Mouse (Mus musculus): ENCODE results near the gene Srebf1. TPM values are rescaled to one million over a fixed set of nuclear protein-coding genes. Genes with fewer than 3 reads are reported as not detected.

The Srebf1 gene
- 86.9 and 88.1 TPM in 2 replicates for polyA plus RNA-seq (2015; fragmentation: Nextera tagmentation; extraction: Ambion mirVana)

- Histone ChIP-seq H3K27me3 (replicated peaks; ENCODE audit: control insufficient read depth, insufficient read depth, low read length) (no peaks in the 10 kb centered on the region), H3K4me1 (replicated peaks; ENCODE audit: control insufficient read depth, insufficient read depth, low read length) (peaks cover 13% of the 10 kb centered on the region; the same call in 1 of the 2 replicates), H3K36me3 (ENCODE audit: control insufficient read depth, insufficient read depth) (peaks cover 7% of the 10 kb centered on the region; the same call in 1 of the 2 replicates), H3K27ac (ENCODE audit: low read depth, low read length) (peak within 1 kb of the TSS; percentile 95), H3K9me3 (ENCODE audit: control insufficient read depth) (no peaks in the 10 kb centered on the region), H3K9ac (ENCODE audit: low read depth, low read length) (peak within 1 kb of the TSS; percentile 61), H3K4me3 (ENCODE audit: low read depth, low read length) (peak within 1 kb of the TSS; percentile 34), H3K4me2 (replicated peaks; ENCODE audit: low read depth) (peak within 1 kb of the TSS; percentile 73)
- 2% methylated on average over 46 of the region's 46 CpGs for WGBS
- ATAC-seq, result peak; percentile 76
- peak; percentile 72 for TF ChIP-seq CTCF (IDR thresholded peaks at IDR 0.05; ENCODE audit: low read depth)
Observed at GRCm38 (mm10) chr11:60222469-60223236, at the start of gene Srebf1. Gene Srebf1, minus strand, starts transcription at chr11:60222581.

- WGBS, result 58% methylated on average over 3 of the region's 3 CpGs
- no peak for TF ChIP-seq CTCF (IDR thresholded peaks at IDR 0.05; ENCODE audit: low read depth)
- no peak for ATAC-seq
- no peak overlapping the region for H3K4me2 ChIP-seq (replicated peaks; ENCODE audit: low read depth)
- no peaks in the 10 kb centered on the region for H3K9me3 ChIP-seq (ENCODE audit: control insufficient read depth)
- no peaks in the 10 kb centered on the region for H3K4me1 ChIP-seq (replicated peaks; ENCODE audit: control insufficient read depth, insufficient read depth, low read length)
- no peaks in the 10 kb centered on the region for H3K27me3 ChIP-seq (replicated peaks; ENCODE audit: control insufficient read depth, insufficient read depth, low read length)
- H3K36me3 ChIP-seq (ENCODE audit: control insufficient read depth, insufficient read depth), result peaks cover 36% of the 10 kb centered on the region
- H3K27ac ChIP-seq (ENCODE audit: low read depth, low read length), result no peak overlapping the region
- H3K9ac ChIP-seq (ENCODE audit: low read depth, low read length), result no peak overlapping the region
- no peak overlapping the region for H3K4me3 ChIP-seq (ENCODE audit: low read depth, low read length)
Observed at GRCm38 (mm10) chr11:60268563-60268962, 46.2 kb upstream of the Srebf1 start.

- Histone ChIP-seq H3K9me3 (ENCODE audit: control insufficient read depth) (no peaks in the 10 kb centered on the region), H3K4me2 (replicated peaks; ENCODE audit: low read depth) (no peak overlapping the region), H3K36me3 (ENCODE audit: control insufficient read depth, insufficient read depth) (peaks cover 49% of the 10 kb centered on the region), H3K27me3 (replicated peaks; ENCODE audit: control insufficient read depth, insufficient read depth, low read length) (no peaks in the 10 kb centered on the region), H3K27ac (ENCODE audit: low read depth, low read length) (peak overlapping the region; percentile 35), H3K4me1 (replicated peaks; ENCODE audit: control insufficient read depth, insufficient read depth, low read length) (no peaks in the 10 kb centered on the region), H3K9ac (ENCODE audit: low read depth, low read length) (no peak overlapping the region), H3K4me3 (ENCODE audit: low read depth, low read length) (no peak overlapping the region)
- TF ChIP-seq CTCF (IDR thresholded peaks at IDR 0.05; ENCODE audit: low read depth), result peak; percentile 62
- ATAC-seq, result peak; percentile 65
- 73% methylated on average over 4 of the region's 4 CpGs for WGBS
Observed at GRCm38 (mm10) chr11:60265271-60265985, 43.0 kb upstream of the Srebf1 start.

GRCm38 (mm10) chr11:60264651-60265050 is 42.3 kb upstream of the Srebf1 start:
- TF ChIP-seq CTCF (IDR thresholded peaks at IDR 0.05; ENCODE audit: low read depth), result no peak
- Histone ChIP-seq H3K36me3 (ENCODE audit: control insufficient read depth, insufficient read depth) (peaks cover 41% of the 10 kb centered on the region), H3K27me3 (replicated peaks; ENCODE audit: control insufficient read depth, insufficient read depth, low read length) (no peaks in the 10 kb centered on the region), H3K9me3 (ENCODE audit: control insufficient read depth) (no peaks in the 10 kb centered on the region), H3K27ac (ENCODE audit: low read depth, low read length) (peak overlapping the region; percentile 35; the same call in 1 of the 2 replicates), H3K4me2 (replicated peaks; ENCODE audit: low read depth) (no peak overlapping the region), H3K4me1 (replicated peaks; ENCODE audit: control insufficient read depth, insufficient read depth, low read length) (no peaks in the 10 kb centered on the region), H3K4me3 (ENCODE audit: low read depth, low read length) (no peak overlapping the region), H3K9ac (ENCODE audit: low read depth, low read length) (no peak overlapping the region)
- no peak for ATAC-seq
- 76% methylated on average over 1 of the region's 1 CpGs for WGBS

GRCm38 (mm10) chr11:60262396-60262795 is 40.0 kb upstream of the Srebf1 start:
- TF ChIP-seq CTCF (IDR thresholded peaks at IDR 0.05; ENCODE audit: low read depth), result no peak
- H3K36me3 ChIP-seq (ENCODE audit: control insufficient read depth, insufficient read depth), result peaks cover 41% of the 10 kb centered on the region
- H3K4me3 ChIP-seq (ENCODE audit: low read depth, low read length), result no peak overlapping the region
- H3K27ac ChIP-seq (ENCODE audit: low read depth, low read length), result no peak overlapping the region
- WGBS, result 95% methylated on average over 4 of the region's 4 CpGs
- H3K4me2 ChIP-seq (replicated peaks; ENCODE audit: low read depth), result no peak overlapping the region
- no peak overlapping the region for H3K9ac ChIP-seq (ENCODE audit: low read depth, low read length)
- H3K9me3 ChIP-seq (ENCODE audit: control insufficient read depth), result no peaks in the 10 kb centered on the region
- H3K27me3 ChIP-seq (replicated peaks; ENCODE audit: control insufficient read depth, insufficient read depth, low read length), result no peaks in the 10 kb centered on the region
- no peaks in the 10 kb centered on the region for H3K4me1 ChIP-seq (replicated peaks; ENCODE audit: control insufficient read depth, insufficient read depth, low read length)
- no peak for ATAC-seq

- no peak overlapping the region for H3K27ac ChIP-seq (ENCODE audit: low read depth, low read length)
- no peak for ATAC-seq
- H3K4me1 ChIP-seq (replicated peaks; ENCODE audit: control insufficient read depth, insufficient read depth, low read length), result no peaks in the 10 kb centered on the region
- H3K4me3 ChIP-seq (ENCODE audit: low read depth, low read length), result no peak overlapping the region
- TF ChIP-seq CTCF (IDR thresholded peaks at IDR 0.05; ENCODE audit: low read depth), result no peak
- H3K4me2 ChIP-seq (replicated peaks; ENCODE audit: low read depth), result no peak overlapping the region
- H3K27me3 ChIP-seq (replicated peaks; ENCODE audit: control insufficient read depth, insufficient read depth, low read length), result no peaks in the 10 kb centered on the region
- WGBS, result 93% methylated on average over 3 of the region's 3 CpGs
- H3K36me3 ChIP-seq (ENCODE audit: control insufficient read depth, insufficient read depth), result peaks cover 43% of the 10 kb centered on the region
- no peak overlapping the region for H3K9ac ChIP-seq (ENCODE audit: low read depth, low read length)
- H3K9me3 ChIP-seq (ENCODE audit: control insufficient read depth), result no peaks in the 10 kb centered on the region
Observed at GRCm38 (mm10) chr11:60260743-60261142, 38.4 kb upstream of the Srebf1 start.
